Mouse (Mus musculus): ENCODE results near the gene Cacna2d1.

Gene Cacna2d1

DNA sequence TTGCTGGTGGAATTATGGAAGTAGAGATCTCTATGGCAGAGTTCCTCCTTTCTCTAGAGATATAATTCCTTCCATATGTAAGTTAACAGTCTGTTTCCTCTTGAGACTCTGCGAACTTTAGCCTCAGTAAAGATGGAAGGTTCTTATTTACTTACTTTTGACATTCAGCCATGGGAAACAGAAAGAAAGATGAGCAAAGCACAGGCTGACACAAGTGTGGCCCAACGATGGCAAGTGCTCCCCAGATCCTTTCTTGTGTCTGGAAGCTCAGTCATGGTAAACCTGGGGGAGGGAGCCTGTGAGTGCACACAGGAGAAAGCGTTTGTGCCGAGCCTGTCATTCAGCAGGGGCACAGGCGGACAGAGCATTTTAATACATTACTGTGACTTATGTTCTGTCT is 48.9 kb downstream of the Cacna2d1 start:
- DNase-seq (ENCODE audit: low spot score in 2 of 2) = no peak

- no peak for DNase-seq (ENCODE audit: low spot score in 2 of 2)
These were observed 50.9 kb downstream of the Cacna2d1 start for GRCm38 (mm10) chr5:15985228-15985858.

GRCm38 (mm10) chr5:15985901-15986300 is 51.4 kb downstream of the Cacna2d1 start:
- no peak for DNase-seq (ENCODE audit: low spot score in 2 of 2)

GRCm38 (mm10) chr5:15991428-15992139 is 57.1 kb downstream of the Cacna2d1 start:
- no peak for DNase-seq (ENCODE audit: low spot score in 2 of 2)

GRCm38 (mm10) chr5:15993252-15993944 is 58.9 kb downstream of the Cacna2d1 start:
- DNase-seq (ENCODE audit: low spot score in 2 of 2) = no peak

DNA sequence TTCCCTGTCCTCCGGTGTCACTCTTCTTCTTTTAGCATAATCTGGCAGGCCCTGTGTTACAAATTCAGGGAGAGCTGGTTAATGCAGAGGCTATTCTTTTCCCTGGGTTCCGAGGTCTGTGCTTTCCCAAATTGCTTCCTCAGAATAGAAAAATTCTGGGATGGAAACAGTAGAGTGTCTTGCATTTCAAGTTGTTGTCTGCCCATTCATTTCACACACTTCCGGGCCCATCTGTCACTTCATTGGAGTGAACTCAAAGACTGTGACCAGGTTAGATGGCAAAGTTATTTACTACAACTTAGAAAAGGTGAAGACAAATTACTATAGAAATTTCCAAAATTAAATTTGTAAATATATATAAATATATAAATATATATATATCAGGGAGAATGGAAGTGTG is 62.7 kb downstream of the Cacna2d1 start:
- DNase-seq (ENCODE audit: low spot score in 2 of 2) = no peak

- no peak for DNase-seq (ENCODE audit: low spot score in 2 of 2)
These were observed 63.3 kb downstream of the Cacna2d1 start for GRCm38 (mm10) chr5:15997769-15998168.

DNA sequence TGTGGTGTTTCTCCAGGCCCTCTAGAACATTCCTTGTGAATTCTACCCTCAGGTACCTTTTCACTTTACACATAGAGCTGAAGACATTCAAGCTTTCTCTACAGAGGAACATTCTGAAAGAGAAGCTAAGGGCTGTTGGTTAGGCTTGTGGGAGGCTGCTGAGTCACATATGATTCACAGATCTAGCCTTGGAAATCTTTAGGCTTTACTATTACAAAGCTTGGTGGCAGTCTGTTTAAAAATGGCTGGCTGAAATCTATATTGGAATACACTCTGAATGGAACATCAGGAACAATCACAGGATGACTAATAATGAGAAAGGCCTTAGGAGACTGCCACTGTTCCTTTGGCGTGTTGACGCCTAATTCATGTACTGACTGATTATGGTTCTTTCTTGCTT is 66.4 kb downstream of the Cacna2d1 start:
- no peak for DNase-seq (ENCODE audit: low spot score in 2 of 2)

- DNase-seq (ENCODE audit: low spot score in 2 of 2) = no peak
These were observed 68.1 kb downstream of the Cacna2d1 start for GRCm38 (mm10) chr5:16002431-16003063.

DNA sequence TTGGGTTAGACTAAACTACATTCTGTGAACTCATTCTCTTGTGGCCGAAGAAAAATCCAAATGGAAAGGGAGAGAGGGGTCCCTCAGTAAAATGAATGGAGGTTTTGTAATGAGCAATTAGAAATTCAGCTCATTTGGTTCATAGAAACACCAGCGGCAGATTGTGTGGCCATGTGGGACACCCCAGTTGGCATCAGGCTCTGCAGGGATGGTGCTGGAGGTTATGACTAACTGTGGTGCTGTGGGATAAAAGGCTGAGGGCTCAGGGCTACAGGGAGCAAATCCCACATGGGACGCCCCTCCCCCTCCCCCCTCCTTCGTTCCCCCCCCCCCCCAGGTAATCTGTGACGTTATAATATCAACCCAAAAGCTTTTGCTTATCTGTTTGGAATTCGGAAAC is 69.8 kb downstream of the Cacna2d1 start:
- no peak for DNase-seq (ENCODE audit: low spot score in 2 of 2)

GRCm38 (mm10) chr5:16006964-16007363 is 72.5 kb downstream of the Cacna2d1 start:
- no peak for DNase-seq (ENCODE audit: low spot score in 2 of 2)

DNA sequence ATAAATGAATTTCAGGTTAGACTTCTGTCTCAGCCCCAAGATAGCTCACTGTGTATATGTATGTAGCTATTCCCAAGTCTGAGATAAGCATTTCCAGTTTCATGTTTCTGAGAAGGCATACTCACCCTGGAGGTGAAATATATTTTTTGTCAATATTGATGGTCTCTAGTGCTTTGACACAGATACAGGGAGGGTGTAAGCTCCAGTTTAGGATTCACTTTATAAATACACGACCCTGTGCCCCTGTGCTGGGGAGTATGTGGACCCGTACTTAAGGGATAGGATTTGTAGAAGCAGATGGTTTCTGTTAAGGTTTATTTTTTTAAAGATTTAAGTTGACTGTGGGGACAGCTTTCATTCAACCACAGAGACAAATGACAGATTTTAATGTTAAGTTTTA is 79.2 kb downstream of the Cacna2d1 start:
- DNase-seq (ENCODE audit: low spot score in 2 of 2) = no peak

DNA sequence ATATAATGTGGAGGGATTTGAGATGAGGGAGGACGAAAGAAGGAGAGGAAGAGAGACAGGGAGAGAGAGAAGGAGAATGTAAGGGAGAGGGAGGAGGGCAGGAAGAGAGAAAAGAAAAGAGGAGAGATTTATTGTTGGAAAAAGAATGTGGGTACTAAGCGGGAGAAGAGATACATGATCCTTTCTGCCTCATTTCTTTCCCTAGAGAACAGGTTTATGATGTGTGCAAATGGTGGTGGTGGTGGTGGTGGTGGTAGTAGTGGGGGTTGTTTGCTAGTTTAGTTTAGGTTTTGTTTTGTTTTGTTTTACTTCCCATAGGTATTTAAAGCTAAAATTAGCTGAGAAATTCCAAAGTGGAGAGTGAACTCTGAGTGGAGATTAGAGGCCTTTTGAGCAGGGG is 79.9 kb downstream of the Cacna2d1 start:
- DNase-seq (ENCODE audit: low spot score in 2 of 2) = no peak

GRCm38 (mm10) chr5:16024626-16025417 is 90.3 kb downstream of the Cacna2d1 start:
- no peak for DNase-seq (ENCODE audit: low spot score in 2 of 2)

DNA sequence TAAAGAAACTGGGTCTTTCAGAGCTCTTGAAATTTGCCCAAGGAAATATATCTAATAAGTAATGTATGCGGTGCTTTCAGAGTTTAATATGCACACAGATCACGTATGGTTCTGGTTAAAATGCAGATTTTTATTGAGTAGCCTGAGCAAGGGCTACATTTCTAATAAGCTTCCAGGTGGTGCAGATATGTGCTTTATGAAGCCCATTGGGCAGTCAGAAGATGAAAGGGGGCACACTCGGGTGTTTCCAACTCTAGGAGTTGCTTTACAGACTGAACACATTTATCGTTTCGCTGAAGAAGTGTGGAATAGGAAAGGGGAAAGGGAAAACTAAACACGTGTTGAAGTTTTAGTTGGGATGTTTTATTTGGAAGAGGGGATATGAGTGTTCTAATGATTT is 94.4 kb downstream of the Cacna2d1 start:
- no peak for DNase-seq (ENCODE audit: low spot score in 2 of 2)

- DNase-seq (ENCODE audit: low spot score in 2 of 2) = no peak
These were observed 95.0 kb downstream of the Cacna2d1 start for GRCm38 (mm10) chr5:16029481-16029880.

DNA sequence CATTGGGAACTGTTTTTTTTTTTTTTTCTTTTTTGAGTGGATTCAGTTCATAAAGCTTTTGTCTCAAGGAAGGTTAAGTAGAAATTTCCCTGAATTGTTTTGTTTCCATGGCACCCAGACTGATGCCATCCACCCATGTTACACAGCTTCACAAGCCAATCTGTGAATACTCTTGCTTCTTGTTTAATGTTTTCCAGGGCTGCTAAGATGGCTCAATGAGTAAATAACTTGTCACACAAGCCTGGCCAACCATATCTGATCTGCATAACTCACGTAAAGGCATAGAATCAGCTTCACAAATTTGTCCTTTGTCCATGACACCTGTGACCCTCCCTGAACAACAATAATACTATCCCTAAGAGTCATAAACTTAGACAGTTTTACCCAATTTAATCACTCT is 99.1 kb downstream of the Cacna2d1 start:
- DNase-seq (ENCODE audit: low spot score in 2 of 2) = no peak

- DNase-seq (ENCODE audit: low spot score in 2 of 2) = no peak
These were observed 100.8 kb downstream of the Cacna2d1 start for GRCm38 (mm10) chr5:16035259-16035658.

DNA sequence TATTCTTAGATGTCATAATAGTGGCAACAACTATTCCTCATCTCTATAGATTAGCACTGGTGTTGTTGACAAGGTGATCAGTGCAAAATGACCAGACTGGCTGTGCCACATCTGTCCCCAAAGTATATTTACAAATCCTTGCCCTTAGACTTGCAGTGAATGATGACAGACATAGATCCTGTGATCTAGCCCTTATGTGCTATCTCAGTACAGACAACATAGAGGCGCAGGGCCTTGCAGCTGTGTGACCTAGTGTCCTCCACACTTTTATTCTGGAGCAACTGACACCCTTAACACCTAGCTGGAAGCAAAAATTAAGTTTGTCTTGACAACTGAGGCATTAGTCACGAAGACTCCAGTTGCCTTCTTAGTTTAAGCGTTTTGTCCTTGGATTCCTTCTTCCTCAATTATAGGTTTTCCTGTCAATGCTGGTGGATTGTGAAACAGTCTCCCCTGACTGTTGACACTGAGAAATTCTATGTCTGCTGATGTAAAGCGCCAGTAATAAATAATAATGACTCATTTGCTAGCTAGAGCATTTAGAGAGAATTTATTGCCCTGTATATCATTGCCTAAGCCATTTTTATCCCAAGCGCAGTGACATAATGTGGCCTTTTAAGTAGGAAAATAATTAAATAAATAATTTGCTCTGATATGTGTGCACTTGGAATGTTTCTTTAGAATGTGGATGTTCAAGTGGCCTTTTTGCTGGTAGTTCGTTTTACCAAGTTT is 110.8 kb downstream of the Cacna2d1 start:
- DNase-seq (ENCODE audit: low spot score in 2 of 2) = no peak

- DNase-seq (ENCODE audit: low spot score in 2 of 2) = peak in 1 of 2 experiments; percentile 23
These were observed 113.1 kb downstream of the Cacna2d1 start for GRCm38 (mm10) chr5:16047452-16048191.

All from urinary bladder, postnatal 4 days (tissue).